Mouse (Mus musculus) hindbrain, postnatal 0 days (tissue): ENCODE measurements around the gene Alox12b. TPM values are rescaled to one million over a fixed set of nuclear protein-coding genes. Genes with fewer than 3 reads are reported as not detected.

ENCODE experiments used
- ATAC-seq: fragments of 200-750 bp; cut with Nextera tagmentation; 2 replicates; pipeline ENCODE4 v1.8.0; 2017; ENCODE audit warnings: mild to moderate bottlenecking, moderate TSS enrichment, moderate library complexity
- DNase-seq: peaks from one replicate; pipeline ENCODE4 v3.0.0-alpha.2; 2015; ENCODE audit warnings: low spot score
- H3K27ac ChIP-seq: fragments of 300-500 bp; sonication (generic); 2 replicates; pipeline ENCODE4 v1.5.1; 2014; ENCODE audit warnings: mild to moderate bottlenecking
- H3K27me3 ChIP-seq: fragments of 300-500 bp; sonication (generic); 2 replicates; pipeline ENCODE4 v1.6.1; 2014; ENCODE audit warnings: low read length, mixed read lengths; ENCODE audit not compliant: insufficient read depth
- H3K36me3 ChIP-seq: fragments of 300-500 bp; sonication (generic); 2 replicates; pipeline ENCODE4 v1.6.1; 2014; ENCODE audit warnings: low read length, mixed read lengths; ENCODE audit not compliant: insufficient read depth
- H3K4me1 ChIP-seq: fragments of 300-500 bp; sonication (generic); 2 replicates; pipeline ENCODE4 v1.6.1; 2014; ENCODE audit warnings: antibody characterized with exemption, low read length, mixed read lengths; ENCODE audit not compliant: insufficient read depth
- H3K4me2 ChIP-seq: fragments of 300-500 bp; sonication (generic); 2 replicates; pipeline ENCODE4 v1.6.1; 2014; ENCODE audit warnings: low read depth, mild to moderate bottlenecking, low read length, moderate library complexity, mixed read lengths
- H3K4me3 ChIP-seq: fragments of 300-500 bp; sonication (generic); 2 replicates; pipeline ENCODE4 v1.5.1; 2014; ENCODE audit warnings: low read length
- H3K9ac ChIP-seq: fragments of 300-500 bp; sonication (generic); replicated peaks from 2 replicates; pipeline ENCODE4 v1.6.1; 2014; ENCODE audit warnings: mild to moderate bottlenecking, low read length, moderate library complexity, mixed read lengths
- H3K9me3 ChIP-seq: fragments of 300-500 bp; sonication (generic); 2 replicates; pipeline ENCODE4 v1.6.1; 2016; ENCODE audit warnings: low read length, mixed read lengths
- CTCF ChIP-seq: IDR thresholded peaks from 2 replicates; pipeline ENCODE4 v1.5.1; 2016; ENCODE audit warnings: antibody characterized with exemption, control low read depth, low read depth
- WGBS: fragments of 180-500 bp; shearing (Covaris S2); extraction: QIAGEN DNeasy Blood & Tissue Kit; methylation state at CpG from one replicate; pipeline ENCODE4 v1.1.7; 2014; 5-methylcytosine and 5-hydroxymethylcytosine counted together
- polyA plus RNA-seq: library from polyadenylated mRNA; unstranded; fragments of >200 nt; fragmentation: Nextera tagmentation; extraction: Ambion mirVana; gene quantifications from 2 replicates; pipeline ENCODE4 v1.2.1, GENCODE M21; 2015
- total RNA-seq: library from RNA; depleted of rRNA; stranded (reverse); fragments of >200 nt; gene quantifications from 2 replicates; pipeline ENCODE4 v1.2.3, GENCODE M21; 2014; rRNA removed

Gene Alox12b
- total and polyA plus RNA-seq, 2 experiments from 2014 or later: 1.1 to 2.0 TPM

DNA sequence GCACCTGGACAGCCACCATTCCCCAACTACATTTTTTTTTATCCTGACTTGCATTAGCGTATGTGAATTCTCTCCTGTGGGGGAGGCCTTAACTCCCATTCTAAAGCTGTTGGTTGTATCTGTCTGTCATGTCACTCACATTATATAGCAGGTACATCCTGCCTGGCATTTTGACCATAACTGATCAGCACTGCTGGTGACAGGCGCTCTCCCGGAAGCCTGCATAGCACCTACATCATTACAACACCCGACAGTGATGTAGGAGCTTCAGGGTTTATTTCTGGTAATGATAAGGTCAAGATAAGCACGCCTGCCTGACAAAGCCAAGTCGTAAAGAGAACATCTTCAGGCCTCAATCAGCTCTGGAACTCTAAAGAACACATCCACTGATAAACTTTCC lies 43.4 kb downstream of the Alox12b start:
- no peak for DNase-seq
- H3K4me1 ChIP-seq: 0 out of 2 replicates have a peak, but pooled peaks cover 4% of the 10 kb centered on the region
- no peak for TF ChIP-seq CTCF
- no peak for ATAC-seq
- H3K27me3 ChIP-seq: no peaks in the 10 kb centered on the region
- no peak overlapping the region for H3K9ac ChIP-seq
- H3K9me3 ChIP-seq: no peaks in the 10 kb centered on the region
- no peak overlapping the region for H3K4me2 ChIP-seq
- no peak overlapping the region for H3K4me3 ChIP-seq
- no peaks in the 10 kb centered on the region for H3K36me3 ChIP-seq
- H3K27ac ChIP-seq: no peak overlapping the region
- 87% methylated on average over 6 of the region's 6 CpGs for WGBS

DNA sequence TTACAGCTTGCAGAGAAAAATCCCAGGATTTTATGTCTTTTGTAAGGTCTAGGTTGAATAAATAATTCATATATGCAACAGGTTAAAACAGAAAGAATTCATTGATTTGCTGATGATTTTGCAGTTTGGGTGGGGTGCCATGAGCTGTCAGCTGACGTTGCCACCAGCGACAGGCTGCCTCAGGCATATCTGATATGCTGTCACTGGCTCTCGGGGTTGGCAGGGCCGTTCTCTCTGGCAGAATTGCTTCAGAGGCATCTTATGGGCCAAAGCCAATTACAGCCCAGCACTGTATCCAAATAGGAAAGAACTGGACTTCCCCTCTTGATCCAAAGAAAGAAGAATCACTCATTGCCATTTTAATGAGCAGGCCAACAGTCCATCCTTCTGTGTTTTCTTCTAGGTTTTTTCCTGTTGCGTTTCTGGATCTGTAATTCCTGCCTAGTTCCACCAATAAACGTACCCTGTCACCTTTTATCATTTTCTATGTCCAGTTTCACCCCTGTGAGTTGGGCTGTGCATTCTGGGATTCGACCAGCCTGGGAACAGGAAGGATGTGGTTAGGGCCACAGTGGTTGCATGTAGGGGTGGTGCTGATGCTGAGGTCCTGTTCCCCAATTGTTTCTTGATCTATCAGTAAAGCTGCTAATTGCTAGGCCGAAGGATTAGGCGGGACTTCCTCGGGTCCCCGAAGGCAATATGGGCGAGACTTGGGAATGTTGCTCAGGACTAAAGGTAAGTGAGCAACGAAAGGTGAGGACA lies 45.9 kb downstream of the Alox12b start:
- Histone ChIP-seq H3K27ac (no peak overlapping the region), H3K9me3 (no peaks in the 10 kb centered on the region), H3K36me3 (no peaks in the 10 kb centered on the region), H3K4me3 (no peak overlapping the region), H3K27me3 (no peaks in the 10 kb centered on the region), H3K4me1 (no peaks in the 10 kb centered on the region), H3K9ac (no peak overlapping the region), H3K4me2 (no peak overlapping the region)
- no peak for TF ChIP-seq CTCF
- DNase-seq (no peak), ATAC-seq (no peak)
- 76% methylated on average over 13 of the region's 13 CpGs for WGBS

DNA sequence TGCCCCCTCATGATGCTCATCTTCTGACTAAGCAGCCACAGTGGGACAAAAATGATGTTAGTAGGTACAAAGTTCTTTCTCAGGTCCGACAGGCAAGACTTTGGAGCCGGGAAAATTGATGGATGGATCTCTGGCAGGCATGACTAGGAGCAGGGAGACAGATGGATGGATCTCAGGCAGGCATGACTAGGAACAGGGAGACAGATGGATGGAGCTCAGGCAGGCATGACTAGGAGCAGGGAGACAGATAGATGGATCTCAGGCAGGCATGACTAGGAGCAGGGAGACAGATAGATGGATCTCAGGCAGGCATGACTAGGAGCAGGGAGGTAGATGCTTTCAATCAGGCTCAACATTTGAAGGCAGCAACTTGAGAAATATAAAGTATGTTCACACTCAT lies 54.6 kb downstream of the Alox12b start:
- Histone ChIP-seq H3K27ac (no peak overlapping the region; the same call in 1 of the 2 replicates), H3K4me1 (no peaks in the 10 kb centered on the region), H3K4me3 (peak overlapping the region; percentile 38), H3K36me3 (no peaks in the 10 kb centered on the region), H3K9ac (peak overlapping the region; percentile 46), H3K27me3 (no peaks in the 10 kb centered on the region), H3K4me2 (peak overlapping the region; percentile 58), H3K9me3 (no peaks in the 10 kb centered on the region)
- DNase-seq (peak; percentile 77), ATAC-seq (peak; percentile 78; the same call in 1 of the 2 replicates)
- WGBS: 17% methylated on average over 2 of the region's 2 CpGs
- TF ChIP-seq CTCF: no peak

DNA sequence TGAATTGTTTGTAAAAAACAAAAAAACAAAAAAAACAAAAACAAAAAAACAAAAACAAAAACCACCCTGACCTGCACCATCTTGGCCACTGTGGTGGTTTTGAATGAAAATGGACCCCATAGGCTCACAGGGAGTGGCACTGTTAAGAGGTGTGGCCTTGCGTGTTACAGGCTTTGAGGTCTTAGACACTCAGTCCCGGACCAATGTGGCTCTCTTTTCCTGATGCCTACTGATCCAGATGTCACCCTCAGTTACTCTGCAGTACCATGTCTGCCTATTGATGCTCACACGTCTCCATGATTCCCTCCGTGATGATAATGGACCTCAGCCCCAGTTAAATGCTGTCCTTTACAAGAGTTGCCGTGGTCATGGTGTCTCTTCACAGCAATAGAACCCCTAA lies 60.6 kb downstream of the Alox12b start:
- no peaks in the 10 kb centered on the region for H3K27me3 ChIP-seq
- WGBS: 83% methylated on average over 5 of the region's 5 CpGs
- no peak overlapping the region for H3K9ac ChIP-seq
- TF ChIP-seq CTCF: no peak
- DNase-seq (no peak), ATAC-seq (no peak)
- no peaks in the 10 kb centered on the region for H3K9me3 ChIP-seq
- no peak overlapping the region for H3K27ac ChIP-seq
- no peak overlapping the region for H3K4me2 ChIP-seq
- H3K4me3 ChIP-seq: no peak overlapping the region
- no peaks in the 10 kb centered on the region for H3K4me1 ChIP-seq
- no peaks in the 10 kb centered on the region for H3K36me3 ChIP-seq

DNA sequence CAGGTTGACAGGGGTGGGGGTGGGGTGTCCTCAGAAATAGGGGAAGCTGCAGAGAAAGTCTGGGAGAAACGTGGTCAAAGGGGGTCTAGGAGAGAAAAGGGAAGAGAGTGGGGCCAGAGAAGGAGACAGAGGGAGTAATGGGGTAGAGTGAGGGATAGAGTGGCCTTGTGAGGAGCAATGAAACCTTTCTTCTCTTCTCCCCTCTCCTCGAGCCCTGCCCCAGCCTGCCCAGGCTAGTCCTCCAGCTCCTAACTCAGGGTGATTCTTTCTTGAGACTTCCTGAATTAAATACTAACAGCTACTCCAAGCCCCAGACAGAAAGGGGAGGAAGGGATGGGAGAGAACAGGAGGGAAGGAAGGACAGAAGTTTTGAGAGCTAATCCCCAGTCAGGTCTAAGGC lies 61.9 kb downstream of the Alox12b start:
- H3K27ac ChIP-seq: no peak overlapping the region
- no peak overlapping the region for H3K4me2 ChIP-seq
- 67% methylated on average over 2 of the region's 2 CpGs for WGBS
- H3K36me3 ChIP-seq: no peaks in the 10 kb centered on the region
- ATAC-seq (no peak), DNase-seq (no peak)
- no peak overlapping the region for H3K4me3 ChIP-seq
- H3K27me3 ChIP-seq: no peaks in the 10 kb centered on the region
- H3K9me3 ChIP-seq: no peaks in the 10 kb centered on the region
- no peaks in the 10 kb centered on the region for H3K4me1 ChIP-seq
- TF ChIP-seq CTCF: no peak
- H3K9ac ChIP-seq: no peak overlapping the region

Other genes starting within 250 kb of the Alox12b start
- 1.3 TPM in 1 of 2 replicates, not detected in the other for gene Odf4, start 229.9 kb upstream of the Alox12b start, total RNA-seq
- 0.58 and 0.88 TPM in 2 replicates for gene Odf4, start 229.9 kb upstream of the Alox12b start, polyA plus RNA-seq
- gene Arhgef15, start 199.5 kb upstream of the Alox12b start, total RNA-seq: 21.2 and 45.2 TPM in 2 replicates
- 25.7 and 27.5 TPM in 2 replicates for gene Arhgef15, start 199.5 kb upstream of the Alox12b start, polyA plus RNA-seq
- 1.6 and 2.0 TPM in 2 replicates for gene Slc25a35, start 188.9 kb upstream of the Alox12b start, total RNA-seq
- 2.3 TPM in 2 replicates for gene Slc25a35, start 188.9 kb upstream of the Alox12b start, polyA plus RNA-seq
- gene Rangrf, start 181.8 kb upstream of the Alox12b start, total RNA-seq: 40.4 and 51.6 TPM in 2 replicates
- gene Rangrf, start 181.8 kb upstream of the Alox12b start, polyA plus RNA-seq: 31.2 and 34.6 TPM in 2 replicates
- gene Pfas, start 148.5 kb upstream of the Alox12b start, total RNA-seq: 31.3 and 35.2 TPM in 2 replicates
- 14.7 and 17.8 TPM in 2 replicates for gene Pfas, start 148.5 kb upstream of the Alox12b start, polyA plus RNA-seq
- gene Ctc1, start 141.1 kb upstream of the Alox12b start, total RNA-seq: 84.8 and 85.7 TPM in 2 replicates
- gene Ctc1, start 141.1 kb upstream of the Alox12b start, polyA plus RNA-seq: 42.8 and 45.7 TPM in 2 replicates
- gene Aurkb, start 111.3 kb upstream of the Alox12b start, total RNA-seq: 15.9 and 21.6 TPM in 2 replicates
- gene Aurkb, start 111.3 kb upstream of the Alox12b start, polyA plus RNA-seq: 24.8 and 26.3 TPM in 2 replicates
- 25.4 and 40.8 TPM in 2 replicates for gene Borcs6, start 97.3 kb upstream of the Alox12b start, total RNA-seq
- 21.3 and 21.9 TPM in 2 replicates for gene Borcs6, start 97.3 kb upstream of the Alox12b start, polyA plus RNA-seq
- gene Tmem107, start 86.2 kb upstream of the Alox12b start, total RNA-seq: 68.9 and 135 TPM in 2 replicates
- gene Tmem107, start 86.2 kb upstream of the Alox12b start, polyA plus RNA-seq: 28.6 and 34.1 TPM in 2 replicates
- 146 and 148 TPM in 2 replicates for gene Vamp2, start 68.5 kb upstream of the Alox12b start, total RNA-seq
- gene Vamp2, start 68.5 kb upstream of the Alox12b start, polyA plus RNA-seq: 417 and 489 TPM in 2 replicates
- 24.4 and 27.1 TPM in 2 replicates for gene Per1, start 61.8 kb upstream of the Alox12b start, total RNA-seq
- gene Per1, start 61.8 kb upstream of the Alox12b start, polyA plus RNA-seq: 11.9 and 15.9 TPM in 2 replicates
- 1.4 and 2.5 TPM in 2 replicates for gene Hes7, start 36.6 kb upstream of the Alox12b start, total RNA-seq
- gene Hes7, start 36.6 kb upstream of the Alox12b start, polyA plus RNA-seq: 1.3 and 1.9 TPM in 2 replicates
- gene 9130213A22Rik, start 34.4 kb upstream of the Alox12b start, total RNA-seq: 1.2 and 1.4 TPM in 2 replicates
- gene 9130213A22Rik, start 34.4 kb upstream of the Alox12b start, polyA plus RNA-seq: 1.0 and 1.2 TPM in 2 replicates
- gene Aloxe3, start 31.1 kb upstream of the Alox12b start, total RNA-seq: 12.5 and 14.2 TPM in 2 replicates
- 13.0 and 13.5 TPM in 2 replicates for gene Aloxe3, start 31.1 kb upstream of the Alox12b start, polyA plus RNA-seq
- 3.1 and 5.8 TPM in 2 replicates for gene Alox8, start 40.9 kb downstream of the Alox12b start, total RNA-seq
- gene Alox8, start 40.9 kb downstream of the Alox12b start, polyA plus RNA-seq: 1.2 and 1.5 TPM in 2 replicates
- gene Gucy2e, start 80.0 kb downstream of the Alox12b start, total RNA-seq: 0.73 and 1.2 TPM in 2 replicates
- gene Gucy2e, start 80.0 kb downstream of the Alox12b start, polyA plus RNA-seq: 0.52 and 0.61 TPM in 2 replicates
- 13.3 and 22.0 TPM in 2 replicates for gene Cntrob, start 166.8 kb downstream of the Alox12b start, total RNA-seq
- 11.0 and 12.0 TPM in 2 replicates for gene Cntrob, start 166.8 kb downstream of the Alox12b start, polyA plus RNA-seq
- gene Trappc1, start 167.0 kb downstream of the Alox12b start, total RNA-seq: 150 and 157 TPM in 2 replicates
- 171 and 173 TPM in 2 replicates for gene Trappc1, start 167.0 kb downstream of the Alox12b start, polyA plus RNA-seq
- 5.5 and 7.8 TPM in 2 replicates for gene Kcnab3, start 169.3 kb downstream of the Alox12b start, total RNA-seq
- 6.1 and 6.6 TPM in 2 replicates for gene Kcnab3, start 169.3 kb downstream of the Alox12b start, polyA plus RNA-seq
- 127 and 141 TPM in 2 replicates for gene Rnf227, start 183.5 kb downstream of the Alox12b start, total RNA-seq
- 234 and 241 TPM in 2 replicates for gene Rnf227, start 183.5 kb downstream of the Alox12b start, polyA plus RNA-seq
- gene Chd3, start 212.4 kb downstream of the Alox12b start, total RNA-seq: 252 and 255 TPM in 2 replicates
- 46.6 and 49.7 TPM in 2 replicates for gene Chd3, start 212.4 kb downstream of the Alox12b start, polyA plus RNA-seq
- 77.1 and 99.0 TPM in 2 replicates for gene Naa38, start 238.5 kb downstream of the Alox12b start, total RNA-seq
- 162 and 163 TPM in 2 replicates for gene Naa38, start 238.5 kb downstream of the Alox12b start, polyA plus RNA-seq
- gene Cyb5d1, start 238.6 kb downstream of the Alox12b start, total RNA-seq: 21.8 and 26.9 TPM in 2 replicates
- gene Cyb5d1, start 238.6 kb downstream of the Alox12b start, polyA plus RNA-seq: 18.5 and 22.2 TPM in 2 replicates
- 3.8 and 4.3 TPM in 2 replicates for gene Tmem88, start 241.2 kb downstream of the Alox12b start, total RNA-seq
- 8.7 and 9.5 TPM in 2 replicates for gene Tmem88, start 241.2 kb downstream of the Alox12b start, polyA plus RNA-seq